Mouse (Mus musculus): ENCODE measurements around the gene Lzic. TPM values are rescaled to one million over a fixed set of nuclear protein-coding genes. Genes with fewer than 3 reads are reported as not detected.

The Lzic gene
- total and polyA plus RNA-seq, 3 experiments: 40.0 to 53.3 (median 43.4) TPM

DNA sequence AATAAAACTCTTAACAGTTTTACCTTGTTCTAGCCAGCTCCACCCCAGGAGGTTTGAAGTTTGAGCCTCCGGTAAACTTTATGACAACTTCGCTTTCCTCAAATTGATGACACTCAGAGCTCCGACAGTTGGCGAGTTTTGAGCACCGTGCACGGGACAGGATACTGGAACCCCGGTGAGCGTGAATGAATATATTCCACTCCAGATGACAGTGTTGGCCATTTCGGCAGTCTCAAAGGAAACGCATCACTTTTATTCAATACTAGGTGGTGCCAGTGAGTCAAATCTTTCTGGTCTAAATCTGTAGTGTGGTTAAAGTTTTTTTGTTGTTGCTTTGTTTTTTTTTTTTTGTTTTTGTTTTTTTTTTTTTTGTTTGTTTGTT, 787 bp downstream of the Lzic start (continued):
- TF ChIP-seq BHLHE40 (IDR thresholded peaks at IDR 0.05; ENCODE audit: low read depth, low read length) (peak; percentile 50; the same call in 1 of the 2 replicates), ZKSCAN1 (IDR thresholded peaks at IDR 0.05; ENCODE audit: borderline replicate concordance, low read depth, low read length) (no peak), SMC3 (IDR thresholded peaks at IDR 0.05; ENCODE audit: low read depth, low read length) (peak; percentile 21; the same call in 1 of the 2 replicates), RAD21 (IDR thresholded peaks at IDR 0.05; ENCODE audit: low read depth, low read length) (peak; percentile 9), CHD1 (IDR thresholded peaks at IDR 0.05; ENCODE audit: low read depth, low read length) (no peak; the same call in 1 of the 2 replicates), HCFC1 (IDR thresholded peaks at IDR 0.05; ENCODE audit: low read depth, low read length) (peak; percentile 44)

DNA sequence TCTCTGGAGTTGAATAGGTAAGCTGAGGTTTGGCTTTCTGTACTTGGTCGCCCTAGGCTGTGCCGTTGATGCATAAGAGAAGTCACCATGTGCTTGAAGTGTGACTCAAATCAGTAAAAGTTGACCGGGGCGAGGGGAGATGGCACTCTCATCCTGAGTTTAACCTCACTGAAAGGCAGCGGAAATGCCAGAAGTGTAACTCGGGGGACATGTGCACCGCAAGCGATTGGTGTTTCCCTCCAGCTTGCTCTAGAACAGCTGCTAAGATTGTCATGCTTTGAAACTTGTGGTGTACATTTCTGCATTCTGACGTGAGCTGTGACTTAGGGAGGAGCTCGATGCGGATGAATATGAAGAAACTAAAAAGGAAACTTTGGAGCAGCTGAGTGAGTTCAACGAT, 2.7 kb downstream of the Lzic start:
- Histone ChIP-seq H3K79me2 (replicated peaks; ENCODE audit: control insufficient read depth, extremely low read depth, insufficient read depth, poor library complexity, severe bottlenecking) (peaks cover 21% of the 10 kb centered on the region), H3K27ac (ENCODE audit: insufficient read depth, low read depth) (peak overlapping the region; percentile 63), H3K4me2 (ENCODE audit: insufficient read depth, low read depth, poor library complexity, severe bottlenecking) (peak overlapping the region; percentile 90), H3K9me3 (replicated peaks; ENCODE audit: low read length) (peaks cover 9% of the 10 kb centered on the region), H3K4me1 (ENCODE audit: control insufficient read depth in 1 of 2, insufficient read depth in 2 of 2) (peaks cover 5 to 35% of the 10 kb centered on the region in 2 experiments; a peak in 3 of 4 replicates), H3K9ac (ENCODE audit: insufficient read depth, low read depth) (no peak overlapping the region; the same call in 1 of the 2 replicates), H3K4me3 (replicated peaks in 1 of 3; ENCODE audit: low read depth in 2 of 3, low read length in 2 of 3, poor library complexity in 1 of 3) (peak overlapping the region in 2 of 3 experiments; percentile 26 to 91), H3K27me3 (replicated peaks) (no peaks in the 10 kb centered on the region), H3K36me3 (replicated peaks in 1 of 2; ENCODE audit: control insufficient read depth in 1 of 2, insufficient read depth in 1 of 2, low read length in 1 of 2) (peaks cover 37 to 52% of the 10 kb centered on the region in 2 experiments)
- DNase-seq (ENCODE audit: extremely low read depth): peak; percentile 86
- dilution Hi-C loops (cut with MboI; ENCODE audit: extremely low pct_ligation_motif_present, extremely low pct_unique_long_range_greater_than_20kb, low sequenced_read_pairs): no loop called here
- in situ Hi-C loops (cut with MboI; ENCODE audit: low pct_ligation_motif_present, low pct_unique_long_range_greater_than_20kb, low sequenced_read_pairs): no loop called here
- TF ChIP-seq ETS1 (conservative IDR thresholded peaks at IDR 0.05; ENCODE audit: low read depth, low read length): peak; percentile 98
- TF ChIP-seq ZKSCAN1 (IDR thresholded peaks at IDR 0.05; ENCODE audit: borderline replicate concordance, low read depth, low read length): no peak
- TF ChIP-seq NRF1 (IDR thresholded peaks at IDR 0.05; ENCODE audit: low read depth, low read length): no peak
- no peak for TF ChIP-seq ZC3H11A (IDR thresholded peaks at IDR 0.05; ENCODE audit: low read depth, low read length)
- TF ChIP-seq KAT2A (IDR thresholded peaks at IDR 0.05; ENCODE audit: insufficient replicate concordance, low read length): no peak
- 0 out of 2 replicates have a peak, but pooled peaks have one; percentile 27 for TF ChIP-seq ZMIZ1 (IDR thresholded peaks at IDR 0.05; ENCODE audit: low read depth, low read length)
- TF ChIP-seq GABPA (IDR thresholded peaks at IDR 0.05; ENCODE audit: insufficient replicate concordance, low read depth, low read length): no peak
- TF ChIP-seq CTCF (conservative IDR thresholded peaks at IDR 0.05 in 1 of 2, IDR thresholded peaks at IDR 0.05 in 1 of 2; ENCODE audit: low read depth in 2 of 2, low read length in 2 of 2): no peak
- TF ChIP-seq UBTF (IDR thresholded peaks at IDR 0.05; ENCODE audit: low read depth, low read length): no peak
- peak; percentile 69 for TF ChIP-seq MEF2A (IDR thresholded peaks at IDR 0.05; ENCODE audit: borderline replicate concordance, low read depth, low read length)
- TF ChIP-seq POLR2AphosphoS2 (IDR thresholded peaks at IDR 0.05; ENCODE audit: low read depth, low read length): no peak
- TF ChIP-seq E2F4 (IDR thresholded peaks at IDR 0.05; ENCODE audit: insufficient replicate concordance, low read depth, low read length): no peak
- TF ChIP-seq TBP (conservative IDR thresholded peaks at IDR 0.05; ENCODE audit: low read depth, low read length): no peak
- no peak for TF ChIP-seq CHD1 (IDR thresholded peaks at IDR 0.05; ENCODE audit: low read depth, low read length)
- no peak for TF ChIP-seq PAX5 (IDR thresholded peaks at IDR 0.05; ENCODE audit: low read length)
- peak; percentile 25 for TF ChIP-seq JUN (IDR thresholded peaks at IDR 0.05; ENCODE audit: insufficient read depth, low read depth, low read length)
- TF ChIP-seq RCOR1 (conservative IDR thresholded peaks at IDR 0.05; ENCODE audit: low read depth, low read length): 0 out of 2 replicates have a peak, but pooled peaks have one; percentile 68
- TF ChIP-seq CHD2 (IDR thresholded peaks at IDR 0.05; ENCODE audit: low read length): peak; percentile 44; the same call in 1 of the 2 replicates
- peak; percentile 78 for TF ChIP-seq TCF12 (IDR thresholded peaks at IDR 0.05; ENCODE audit: low read depth, low read length)
- no peak for TF ChIP-seq RAD21 (IDR thresholded peaks at IDR 0.05; ENCODE audit: low read depth, low read length)
- peak; percentile 87 for TF ChIP-seq JUND (conservative IDR thresholded peaks at IDR 0.05; ENCODE audit: low read depth, low read length)
- no peak for TF ChIP-seq ZNF384 (IDR thresholded peaks at IDR 0.05; ENCODE audit: low read depth, low read length)
- TF ChIP-seq BHLHE40 (IDR thresholded peaks at IDR 0.05; ENCODE audit: low read depth, low read length): peak; percentile 89
- TF ChIP-seq USF1 (IDR thresholded peaks at IDR 0.05; ENCODE audit: low read depth, low read length): no peak
- TF ChIP-seq ELF1 (IDR thresholded peaks at IDR 0.05; ENCODE audit: low read depth, low read length): peak; percentile 61; the same call in 1 of the 2 replicates
- peak; percentile 98 for TF ChIP-seq SIN3A (IDR thresholded peaks at IDR 0.05; ENCODE audit: low read length)
- no peak for TF ChIP-seq USF2 (conservative IDR thresholded peaks at IDR 0.05; ENCODE audit: low read depth, low read length)
- TF ChIP-seq MAFK (IDR thresholded peaks at IDR 0.05; ENCODE audit: insufficient replicate concordance, low read length): peak; percentile 46; the same call in 1 of the 2 replicates
- peak; percentile 97 for TF ChIP-seq MYC (IDR thresholded peaks at IDR 0.05; ENCODE audit: low read depth, low read length)
- peak; percentile 93 for TF ChIP-seq IRF4 (IDR thresholded peaks at IDR 0.05; ENCODE audit: low read depth, low read length)
- TF ChIP-seq POLR2A (IDR thresholded peaks at IDR 0.05; ENCODE audit: low read depth, low read length): peak; percentile 48; the same call in 1 of the 2 replicates
- peak; percentile 50 for TF ChIP-seq HCFC1 (IDR thresholded peaks at IDR 0.05; ENCODE audit: low read depth, low read length)
- TF ChIP-seq EP300 (IDR thresholded peaks at IDR 0.05; ENCODE audit: low read length): no peak; the same call in none of the 2 replicates
- no peak for TF ChIP-seq SMC3 (IDR thresholded peaks at IDR 0.05; ENCODE audit: low read depth, low read length)
- 0 out of 2 replicates have a peak, but pooled peaks have one; percentile 17 for TF ChIP-seq NELFE (IDR thresholded peaks at IDR 0.05; ENCODE audit: low read depth, low read length)
- TF ChIP-seq MXI1 (IDR thresholded peaks at IDR 0.05; ENCODE audit: low read depth, low read length): peak; percentile 93

Data from CH12.LX (cell line).